Mouse (Mus musculus) T-helper 17 cell (primary cell): Measurements from ENCODE around the gene Cd320.
"Not testable (repeated sequence)": the region's sequence is repeated elsewhere in the genome, so short reads cannot be mapped to it uniquely, and the experiment has no call there.

Source experiments
- in situ Hi-C, 2 experiments: fragments of 300-600 bp; cut with MboI, MseI; formaldehyde crosslinking; loops; 1 replicate in 1 of 2; 2 replicates in 1 of 2; pipeline ENCODE4 v1.15.1; 2025; ENCODE audit warnings: high pct_unique_total_duplicates in 2 of 2

The Cd320 gene

GRCm38 (mm10) chr17:33842966-33843795, at the start of gene Cd320:
Gene Cd320 (plus strand): TSS chr17:33843091.
- in situ Hi-C loops = loop anchor here in 1 of 2 experiments (5.0 kb wide), 1 partner anchor 49 kb away; the partner anchor contains the start of gene Kifc1

- in situ Hi-C loops = loop anchor here in 1 of 2 experiments (5.0 kb wide), 1 partner anchor 51 kb away; no protein-coding TSS in a partner anchor
Observed at GRCm38 (mm10) chr17:33798306-33798705, 44.6 kb upstream of the Cd320 start.

- in situ Hi-C loops = loop anchor here in 1 of 2 experiments (5.0 kb wide), 1 partner anchor 52 kb away; no protein-coding TSS in a partner anchor
Observed at GRCm38 (mm10) chr17:33799277-33799676, 43.6 kb upstream of the Cd320 start.

GRCm38 (mm10) chr17:33802221-33802620, 40.7 kb upstream of the Cd320 start:
- in situ Hi-C loops = no loop called here

GRCm38 (mm10) chr17:33804205-33804604, 38.7 kb upstream of the Cd320 start:
- in situ Hi-C loops = no loop called here

- in situ Hi-C loops = no loop called here
Observed at GRCm38 (mm10) chr17:33804745-33805144, 38.1 kb upstream of the Cd320 start.

GRCm38 (mm10) chr17:33807181-33807888, 35.6 kb upstream of the Cd320 start:
- in situ Hi-C loops = no loop called here

- in situ Hi-C loops = no loop called here
Observed at GRCm38 (mm10) chr17:33808192-33808591, 34.7 kb upstream of the Cd320 start.

GRCm38 (mm10) chr17:33810334-33811141, 32.4 kb upstream of the Cd320 start, which contains the start of gene Kank3:
Gene Kank3 (plus strand): TSS chr17:33810519.
- in situ Hi-C loops = no loop called here

- in situ Hi-C loops = no loop called here
Observed at GRCm38 (mm10) chr17:33811142-33811516, 31.8 kb upstream of the Cd320 start.

- in situ Hi-C loops = no loop called here
Observed at GRCm38 (mm10) chr17:33812475-33812874, 30.4 kb upstream of the Cd320 start.

GRCm38 (mm10) chr17:33812990-33813389, 29.9 kb upstream of the Cd320 start:
- in situ Hi-C loops = no loop called here

- in situ Hi-C loops = no loop called here
Observed at GRCm38 (mm10) chr17:33815399-33815798, 27.5 kb upstream of the Cd320 start.

GRCm38 (mm10) chr17:33816612-33817011, 26.3 kb upstream of the Cd320 start:
- in situ Hi-C loops = no loop called here

GRCm38 (mm10) chr17:33817184-33817968, 25.5 kb upstream of the Cd320 start:
- in situ Hi-C loops = no loop called here

- in situ Hi-C loops = no loop called here
Observed at GRCm38 (mm10) chr17:33817969-33818643, 24.8 kb upstream of the Cd320 start.

- in situ Hi-C loops = no loop called here
Observed at GRCm38 (mm10) chr17:33822436-33822959, 20.4 kb upstream of the Cd320 start.

- in situ Hi-C loops = not testable (repeated sequence)
Observed at GRCm38 (mm10) chr17:33823171-33823570, 19.7 kb upstream of the Cd320 start.

GRCm38 (mm10) chr17:33824084-33824996, 18.6 kb upstream of the Cd320 start, which contains the start of the genes Rps28 and Ndufa7:
Gene Rps28 (minus strand): TSS chr17:33824562.
Gene Ndufa7 (plus strand): TSS chr17:33824572.
- in situ Hi-C loops = no loop called here
